Mouse (Mus musculus) heart, adult 2 months (tissue): ENCODE measurements at regions not wholly inside any gene's neighbourhood (a gene's known extent, or its start where the extent isn't known, plus 50 kb on each side); places are given as distances from the start of the nearest gene placed in this dataset.

Source experiments
- DNase-seq, 2 experiments: peaks; one replicate each; pipeline ENCODE4 v3.0.0; 2021
- H3K27ac ChIP-seq: fragments of 200-600 bp; 2 replicates; pipeline ENCODE4 v1.8.1; 2022
- H3K27me3 ChIP-seq: fragments of 200-500 bp; 2 replicates; pipeline ENCODE4 v1.6.1; 2012; ENCODE audit warnings: mild to moderate bottlenecking, low read length, inconsistent platforms, mixed read lengths; ENCODE audit not compliant: control insufficient read depth, insufficient read depth
- H3K36me3 ChIP-seq: fragments of 200-500 bp; 2 replicates; pipeline ENCODE4 v1.6.1; 2012; ENCODE audit warnings: low read length, inconsistent platforms; ENCODE audit not compliant: control insufficient read depth, insufficient read depth
- H3K4me1 ChIP-seq: fragments of 200-500 bp; 2 replicates; pipeline ENCODE4 v1.6.1; 2011; ENCODE audit warnings: low read length; ENCODE audit not compliant: control insufficient read depth, insufficient read depth
- H3K4me3 ChIP-seq: fragments of 200-600 bp; 2 replicates; pipeline ENCODE4 v1.8.1; 2022
- H3K79me2 ChIP-seq: fragments of 200-500 bp; replicated peaks from 2 replicates; pipeline ENCODE4 v1.6.1; 2012; ENCODE audit warnings: mild to moderate bottlenecking, inconsistent platforms, low read length, moderate library complexity, mixed read lengths; ENCODE audit not compliant: control insufficient read depth, insufficient read depth
- H3K9ac ChIP-seq: fragments of 200-500 bp; 2 replicates; pipeline ENCODE4 v1.6.1; 2012; ENCODE audit warnings: low read depth, mild to moderate bottlenecking, control low read depth, inconsistent platforms, low read length, mixed read lengths
- CTCF ChIP-seq: fragments of 200-600 bp; IDR thresholded peaks from 2 replicates; pipeline ENCODE4 v1.8.1; 2022; ENCODE audit warnings: antibody characterized with exemption, mild to moderate bottlenecking, moderate library complexity
- EP300 ChIP-seq: fragments of 200-500 bp; IDR thresholded peaks from 2 replicates; pipeline ENCODE4 v1.6.1; 2011; ENCODE audit warnings: low read depth, low read length, control low read depth; ENCODE audit not compliant: insufficient read depth
- POLR2A ChIP-seq: fragments of 200-500 bp; IDR thresholded peaks from 2 replicates; pipeline ENCODE4 v1.6.1; 2011; ENCODE audit warnings: mild to moderate bottlenecking, low read depth, low read length, control low read depth; ENCODE audit not compliant: insufficient read depth
- WGBS: fragments of 180-500 bp; shearing (Covaris S2); methylation state at CpG from one replicate; pipeline ENCODE4 v1.1.7; 2018; 5-methylcytosine and 5-hydroxymethylcytosine counted together
- intact Hi-C: fragments of 180-260 bp; cut with DNase I; formaldehyde crosslinking; loops from one replicate; pipeline ENCODE4 v1.15.1; 2025

GRCm38 (mm10) chr13:47298010-47298409 lies 175.6 kb downstream of the Rnf144b start:
- Histone ChIP-seq H3K4me3 (no peak overlapping the region), H3K9ac (no peak overlapping the region), H3K36me3 (no peaks in the 10 kb centered on the region), H3K27ac (no peak overlapping the region), H3K79me2 (no peaks in the 10 kb centered on the region), H3K27me3 (no peaks in the 10 kb centered on the region), H3K4me1 (no peaks in the 10 kb centered on the region)
- WGBS: 78% methylated on average over 11 of the region's 11 CpGs
- DNase-seq: no peak
- intact Hi-C loops: no loop called here
- TF ChIP-seq EP300: no peak
- TF ChIP-seq POLR2A: no peak
- TF ChIP-seq CTCF: no peak

GRCm38 (mm10) chr13:47300486-47300885 lies 178.0 kb downstream of the Rnf144b start:
- Histone ChIP-seq H3K79me2 (no peaks in the 10 kb centered on the region), H3K4me3 (no peak overlapping the region), H3K36me3 (no peaks in the 10 kb centered on the region), H3K27ac (no peak overlapping the region), H3K9ac (no peak overlapping the region), H3K4me1 (no peaks in the 10 kb centered on the region), H3K27me3 (no peaks in the 10 kb centered on the region)
- WGBS: 74% methylated on average over 2 of the region's 2 CpGs
- TF ChIP-seq POLR2A (no peak), CTCF (no peak), EP300 (no peak)
- DNase-seq: no peak
- intact Hi-C loops: loop anchor here (2.0 kb wide), 1 partner anchor 1164 kb away; no protein-coding TSS in a partner anchor

- DNase-seq: no peak
- no peak overlapping the region for H3K9ac ChIP-seq
- no peaks in the 10 kb centered on the region for H3K4me1 ChIP-seq
- peak; percentile 68 for TF ChIP-seq CTCF
- TF ChIP-seq POLR2A: no peak
- TF ChIP-seq EP300: no peak
- no peaks in the 10 kb centered on the region for H3K36me3 ChIP-seq
- H3K79me2 ChIP-seq: no peaks in the 10 kb centered on the region
- H3K27me3 ChIP-seq: no peaks in the 10 kb centered on the region
- no peak overlapping the region for H3K27ac ChIP-seq
- intact Hi-C loops: loop anchor here (2.0 kb wide), 1 partner anchor 1164 kb away; no protein-coding TSS in a partner anchor
- 61% methylated on average over 3 of the region's 3 CpGs for WGBS
- no peak overlapping the region for H3K4me3 ChIP-seq
Measured at GRCm38 (mm10) chr13:47301070-47301469, 178.6 kb downstream of the Rnf144b start.

- Histone ChIP-seq H3K27me3 (no peaks in the 10 kb centered on the region), H3K36me3 (no peaks in the 10 kb centered on the region), H3K9ac (no peak overlapping the region), H3K4me3 (no peak overlapping the region), H3K27ac (no peak overlapping the region), H3K4me1 (no peaks in the 10 kb centered on the region), H3K79me2 (no peaks in the 10 kb centered on the region)
- TF ChIP-seq POLR2A: no peak
- TF ChIP-seq CTCF: no peak
- no peak for TF ChIP-seq EP300
- WGBS: 77% methylated on average over 6 of the region's 6 CpGs
- intact Hi-C loops: no loop called here
- DNase-seq: no peak
Measured at GRCm38 (mm10) chr13:47309492-47309891, 187.0 kb downstream of the Rnf144b start.

GRCm38 (mm10) chr13:47310751-47311202 lies 188.3 kb downstream of the Rnf144b start:
- Histone ChIP-seq H3K4me3 (no peak overlapping the region), H3K27me3 (no peaks in the 10 kb centered on the region), H3K4me1 (no peaks in the 10 kb centered on the region), H3K36me3 (no peaks in the 10 kb centered on the region), H3K9ac (no peak overlapping the region), H3K79me2 (no peaks in the 10 kb centered on the region), H3K27ac (no peak overlapping the region)
- intact Hi-C loops: no loop called here
- WGBS: 70% methylated on average over 7 of the region's 7 CpGs
- TF ChIP-seq EP300 (no peak), CTCF (no peak), POLR2A (no peak)
- DNase-seq: no peak

- no peak overlapping the region for H3K27ac ChIP-seq
- H3K79me2 ChIP-seq: no peaks in the 10 kb centered on the region
- TF ChIP-seq CTCF: no peak
- DNase-seq: no peak
- H3K9ac ChIP-seq: no peak overlapping the region
- intact Hi-C loops: no loop called here
- H3K36me3 ChIP-seq: no peaks in the 10 kb centered on the region
- H3K4me1 ChIP-seq: no peaks in the 10 kb centered on the region
- no peak overlapping the region for H3K4me3 ChIP-seq
- H3K27me3 ChIP-seq: no peaks in the 10 kb centered on the region
- 22% methylated on average over 8 of the region's 8 CpGs for WGBS
Measured at GRCm38 (mm10) chr13:47319549-47319948, 197.1 kb downstream of the Rnf144b start.
